Mouse (Mus musculus) liver, adult 2 months (tissue): Measurements from ENCODE around the gene Nr5a2. TPM values are rescaled to one million over a fixed set of nuclear protein-coding genes. Genes with fewer than 3 reads are reported as not detected.

Experiments used
- DNase-seq: peaks from one replicate; pipeline ENCODE4 v3.0.0-alpha.2; 2011; ENCODE audit warnings: low read depth, low spot score; ENCODE audit errors: extremely low read depth
- H3K27ac ChIP-seq: fragments of 200-500 bp; replicated peaks from 2 replicates; pipeline ENCODE4 v1.5.1; 2012; ENCODE audit warnings: low read depth, mild to moderate bottlenecking, control low read depth, inconsistent platforms, low read length; ENCODE audit not compliant: insufficient read depth
- H3K27me3 ChIP-seq: fragments of 200-500 bp; 2 replicates; pipeline ENCODE4 v1.6.1; 2012; ENCODE audit warnings: mild to moderate bottlenecking, moderate library complexity, low read length, inconsistent platforms; ENCODE audit not compliant: control insufficient read depth, insufficient read depth
- H3K36me3 ChIP-seq: fragments of 200-500 bp; 2 replicates; pipeline ENCODE4 v1.6.1; 2012; ENCODE audit warnings: low read length, inconsistent platforms; ENCODE audit not compliant: control insufficient read depth, insufficient read depth
- H3K4me1 ChIP-seq: fragments of 200-500 bp; 2 replicates; pipeline ENCODE4 v1.6.1; 2011; ENCODE audit warnings: low read length; ENCODE audit not compliant: control insufficient read depth, insufficient read depth
- H3K4me3 ChIP-seq: fragments of 200-500 bp; 2 replicates; pipeline ENCODE4 v1.5.1; 2011; ENCODE audit warnings: low read depth, mild to moderate bottlenecking, control low read depth, low read length, moderate library complexity; ENCODE audit not compliant: insufficient read depth
- H3K79me2 ChIP-seq: fragments of 200-500 bp; 2 replicates; pipeline ENCODE4 v1.6.1; 2012; ENCODE audit warnings: inconsistent platforms, mild to moderate bottlenecking, low read length, moderate library complexity; ENCODE audit not compliant: control insufficient read depth, insufficient read depth
- H3K9ac ChIP-seq: fragments of 200-500 bp; 2 replicates; pipeline ENCODE4 v1.6.1; 2012; ENCODE audit warnings: low read depth, mild to moderate bottlenecking, control low read depth, inconsistent platforms, low read length
- CTCF ChIP-seq: fragments of 200-500 bp; IDR thresholded peaks from 2 replicates; pipeline ENCODE4 v1.5.1; 2011; ENCODE audit warnings: low read depth, low read length, control low read depth
- POLR2A ChIP-seq: fragments of 200-500 bp; IDR thresholded peaks from 2 replicates; pipeline ENCODE4 v1.6.1; 2011; ENCODE audit warnings: low read length, control low read depth; ENCODE audit not compliant: insufficient read depth; ENCODE audit errors: extremely low read depth
- WGBS: fragments of 180-500 bp; shearing (Covaris S2); methylation state at CpG from one replicate; pipeline ENCODE4 v1.1.7; 2018; 5-methylcytosine and 5-hydroxymethylcytosine counted together
- polyA plus RNA-seq: library from polyadenylated mRNA; depleted of rRNA; stranded (reverse); fragments of >200 nt; gene quantifications from 2 replicates; pipeline ENCODE4 v1.2.3, GENCODE M21; 2012
- total RNA-seq: library from RNA; depleted of rRNA; stranded (reverse); fragments of >200 nt; gene quantifications from 2 replicates; pipeline ENCODE4 v1.2.3, GENCODE M21; 2014

Nr5a2 gene
- total and polyA plus RNA-seq, 2 experiments = 21.4 to 37.7 TPM

DNA sequence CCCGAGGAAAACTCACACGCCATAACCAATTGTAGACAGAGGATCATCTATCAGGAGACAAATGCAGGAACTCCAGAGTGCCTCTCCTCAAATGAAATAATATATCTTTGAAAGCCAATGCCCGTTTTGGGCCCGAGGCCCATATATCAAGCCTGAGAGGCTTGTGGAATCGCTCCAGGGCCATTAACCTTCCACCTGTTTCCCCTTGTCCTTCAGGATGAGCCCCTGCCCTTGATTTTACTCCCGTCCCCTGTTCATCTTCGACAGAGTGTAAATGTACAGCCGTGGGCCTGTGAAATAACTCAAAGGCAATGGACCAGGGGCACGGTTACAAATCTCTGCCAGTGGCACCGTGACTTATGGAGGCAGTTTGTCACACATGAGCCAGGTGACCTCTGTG, 48.3 kb downstream of the Nr5a2 start:
- peaks cover 43% of the 10 kb centered on the region for H3K4me1 ChIP-seq
- H3K79me2 ChIP-seq = peaks cover 26% of the 10 kb centered on the region; the same call in 1 of the 2 replicates
- H3K27me3 ChIP-seq = no peaks in the 10 kb centered on the region
- H3K4me3 ChIP-seq = no peak overlapping the region
- TF ChIP-seq CTCF (no peak), POLR2A (no peak)
- 31% methylated on average over 10 of the region's 10 CpGs for WGBS
- peaks cover 2% of the 10 kb centered on the region; the same call in 1 of the 2 replicates for H3K36me3 ChIP-seq
- peak; percentile 50 for DNase-seq
- H3K9ac ChIP-seq = peak overlapping the region; percentile 26
- peak overlapping the region; percentile 98 for H3K27ac ChIP-seq

DNA sequence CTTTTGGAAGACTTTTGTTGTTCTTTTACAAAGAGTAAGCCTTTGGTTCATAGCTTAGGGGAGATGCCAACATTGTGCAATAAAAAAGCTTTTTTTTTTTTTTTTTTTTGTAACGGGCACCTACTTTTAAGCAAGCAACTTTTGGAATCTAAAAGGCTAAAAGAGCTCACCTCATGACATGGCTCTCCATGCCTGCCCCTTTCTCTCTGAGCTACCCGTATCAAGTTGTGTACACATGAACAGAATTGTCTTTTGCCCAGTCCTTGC, 48.7 kb downstream of the Nr5a2 start:
- TF ChIP-seq CTCF (no peak), POLR2A (no peak)
- H3K36me3 ChIP-seq = peaks cover 7% of the 10 kb centered on the region; the same call in 1 of the 2 replicates
- H3K27ac ChIP-seq = peak overlapping the region; percentile 98
- no peak overlapping the region; the same call in 1 of the 2 replicates for H3K9ac ChIP-seq
- WGBS = 14% methylated on average over 2 of the region's 2 CpGs
- peak; percentile 98 for DNase-seq
- no peak overlapping the region for H3K4me3 ChIP-seq
- H3K27me3 ChIP-seq = no peaks in the 10 kb centered on the region
- peaks cover 40% of the 10 kb centered on the region for H3K4me1 ChIP-seq
- H3K79me2 ChIP-seq = peaks cover 29% of the 10 kb centered on the region; the same call in 1 of the 2 replicates

DNA sequence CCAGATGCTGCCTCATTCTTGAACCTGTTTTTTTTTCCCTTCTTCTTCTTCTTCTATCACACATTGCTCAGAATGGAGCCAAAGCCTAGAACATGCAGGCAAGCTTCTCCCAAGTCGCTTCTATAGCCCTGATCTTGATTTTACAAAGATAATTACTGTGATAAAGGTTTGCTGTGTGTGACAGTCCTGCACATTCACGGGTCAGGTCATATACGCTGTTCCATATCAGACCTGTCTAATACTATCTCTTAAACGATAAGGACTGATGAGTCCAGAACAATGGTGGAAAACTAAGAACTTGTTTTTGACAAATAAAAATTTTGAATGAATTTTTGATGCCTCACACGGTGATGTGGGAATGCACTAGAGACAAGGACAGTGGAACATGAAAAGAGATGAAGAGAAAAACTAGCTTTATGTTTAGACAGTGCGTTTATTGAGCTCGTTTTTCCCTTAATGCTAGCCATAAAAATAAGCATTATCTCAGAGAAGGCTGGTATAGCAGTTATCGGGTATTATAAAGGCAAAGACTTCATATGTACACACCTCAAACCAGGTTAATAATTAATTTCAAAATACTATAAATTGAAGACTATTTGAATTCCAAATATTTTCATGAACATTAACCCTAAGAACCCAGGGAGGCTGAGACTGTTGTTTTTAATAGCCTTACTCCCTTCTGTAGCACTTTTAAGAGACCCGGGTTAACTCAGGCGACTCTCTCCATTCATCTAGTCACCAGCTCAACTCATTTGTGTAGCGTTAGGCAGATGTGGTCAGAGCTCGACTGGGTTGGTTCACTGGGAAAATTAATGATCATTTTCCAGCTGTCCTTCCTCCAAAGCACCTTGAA, 49.3 kb downstream of the Nr5a2 start:
- TF ChIP-seq CTCF (no peak), POLR2A (no peak)
- peak overlapping the region; percentile 28 for H3K27ac ChIP-seq
- WGBS = 24% methylated on average over 12 of the region's 12 CpGs

GRCm38 (mm10) chr1:136910144-136910543, 50.1 kb downstream of the Nr5a2 start:
- Histone ChIP-seq H3K9ac (peak overlapping the region; percentile 24), H3K4me1 (peaks cover 33% of the 10 kb centered on the region), H3K79me2 (peaks cover 39% of the 10 kb centered on the region; the same call in 1 of the 2 replicates), H3K27me3 (no peaks in the 10 kb centered on the region), H3K36me3 (peaks cover 13% of the 10 kb centered on the region; the same call in 1 of the 2 replicates), H3K4me3 (no peak overlapping the region), H3K27ac (peak overlapping the region; percentile 48)
- 27% methylated on average over 12 of the region's 12 CpGs for WGBS
- TF ChIP-seq POLR2A = no peak
- no peak for TF ChIP-seq CTCF
- peak; percentile 88 for DNase-seq

More for the DNA sequence above, 49.3 kb downstream of the Nr5a2 start:
- no peak for DNase-seq
- peaks cover 33% of the 10 kb centered on the region; the same call in 1 of the 2 replicates for H3K79me2 ChIP-seq
- H3K4me1 ChIP-seq = peaks cover 35% of the 10 kb centered on the region
- H3K27me3 ChIP-seq = no peaks in the 10 kb centered on the region
- H3K36me3 ChIP-seq = peaks cover 8% of the 10 kb centered on the region; the same call in 1 of the 2 replicates
- H3K9ac ChIP-seq = no peak overlapping the region
- no peak overlapping the region for H3K4me3 ChIP-seq

DNA sequence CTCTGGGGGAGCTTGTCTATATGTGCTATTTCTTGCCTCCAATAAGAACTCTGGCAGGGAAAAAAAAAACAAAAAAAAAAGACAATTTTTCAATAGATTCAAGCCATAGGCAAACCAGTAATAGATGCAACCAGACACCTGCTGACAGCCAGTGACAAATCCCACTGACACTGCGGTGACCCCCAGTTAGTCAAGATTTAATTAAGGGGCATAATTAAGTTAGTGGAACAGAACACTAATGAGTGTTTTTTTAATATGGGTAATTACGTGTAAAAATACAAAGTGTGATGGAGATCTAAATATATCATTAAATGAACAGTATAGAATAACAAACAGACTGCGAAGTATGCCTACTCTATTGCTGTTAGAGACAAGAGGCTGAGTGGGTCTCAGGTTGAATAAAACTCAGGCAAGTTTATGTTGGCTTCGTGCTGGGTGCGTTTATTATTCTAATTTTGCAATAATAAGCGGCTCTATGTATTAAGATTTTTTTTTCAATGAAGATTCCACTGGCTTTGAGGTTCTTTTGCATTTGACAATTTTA, 50.7 kb downstream of the Nr5a2 start:
- no peak for TF ChIP-seq CTCF
- TF ChIP-seq POLR2A = no peak
- Histone ChIP-seq H3K9ac (no peak overlapping the region), H3K79me2 (peaks cover 44% of the 10 kb centered on the region; the same call in 1 of the 2 replicates), H3K36me3 (peaks cover 13% of the 10 kb centered on the region; the same call in 1 of the 2 replicates), H3K4me3 (no peak overlapping the region), H3K4me1 (peaks cover 33% of the 10 kb centered on the region), H3K27ac (no peak overlapping the region), H3K27me3 (no peaks in the 10 kb centered on the region)
- DNase-seq = no peak
- 94% methylated on average over 6 of the region's 6 CpGs for WGBS
